Mouse (Mus musculus) lung, embryonic 16.5 days (tissue): ENCODE data around the gene Hist1h2ae. TPM values are rescaled to one million over a fixed set of nuclear protein-coding genes. Genes with fewer than 3 reads are reported as not detected.
"Not testable (repeated sequence)": the region's sequence is repeated elsewhere in the genome, so short reads cannot be mapped to it uniquely, and the experiment has no call there.

Experiments
- ATAC-seq: fragments of 200-750 bp; cut with Nextera tagmentation; 2 replicates; pipeline ENCODE4 v1.8.0; 2017; ENCODE audit warnings: low read depth, mild to moderate bottlenecking, moderate library complexity
- H3K27ac ChIP-seq: fragments of 300-500 bp; sonication (generic); 2 replicates; pipeline ENCODE4 v1.5.1; 2014; ENCODE audit warnings: mild to moderate bottlenecking, control low read depth, low read length
- H3K27me3 ChIP-seq: fragments of 300-500 bp; sonication (generic); 2 replicates; pipeline ENCODE4 v1.6.1; 2014; ENCODE audit warnings: low read depth, low read length, mixed read lengths; ENCODE audit not compliant: control insufficient read depth, insufficient read depth
- H3K36me3 ChIP-seq: fragments of 300-500 bp; sonication (generic); 2 replicates; pipeline ENCODE4 v1.6.1; 2014; ENCODE audit warnings: low read length; ENCODE audit not compliant: control insufficient read depth, insufficient read depth
- H3K4me1 ChIP-seq: fragments of 300-500 bp; sonication (generic); replicated peaks from 2 replicates; pipeline ENCODE4 v1.6.1; 2014; ENCODE audit warnings: low read length, mixed read lengths; ENCODE audit not compliant: control insufficient read depth, insufficient read depth
- H3K4me2 ChIP-seq: fragments of 300-500 bp; sonication (generic); 2 replicates; pipeline ENCODE4 v1.6.1; 2014; ENCODE audit warnings: low read depth, low read length, control low read depth
- H3K4me3 ChIP-seq: fragments of 300-500 bp; sonication (generic); 2 replicates; pipeline ENCODE4 v1.5.1; 2014; ENCODE audit warnings: mild to moderate bottlenecking, low read length, control low read depth
- H3K9ac ChIP-seq: fragments of 300-500 bp; sonication (generic); 2 replicates; pipeline ENCODE4 v1.6.1; 2014; ENCODE audit warnings: low read length, control low read depth
- H3K9me3 ChIP-seq: fragments of 300-500 bp; sonication (generic); 2 replicates; pipeline ENCODE4 v1.6.1; 2016; ENCODE audit warnings: low read length; ENCODE audit not compliant: control insufficient read depth
- WGBS: fragments of 180-500 bp; shearing (Covaris S2); extraction: QIAGEN DNeasy Blood & Tissue Kit; methylation state at CpG from one replicate; pipeline ENCODE4 v1.1.7; 2014; 5-methylcytosine and 5-hydroxymethylcytosine counted together
- polyA plus RNA-seq: library from polyadenylated mRNA; unstranded; fragments of >200 nt; fragmentation: Nextera tagmentation; extraction: Ambion mirVana; gene quantifications from 2 replicates; pipeline ENCODE4 v1.2.1, GENCODE M21; 2015

Hist1h2ae gene
- polyA plus RNA-seq, 1 experiment from 2014 or later = 83.6 TPM

- peak; percentile 93 for ATAC-seq
- Histone ChIP-seq H3K9ac (peak within 1 kb of the TSS; percentile 70), H3K27me3 (no peaks in the 10 kb centered on the region), H3K9me3 (no peaks in the 10 kb centered on the region), H3K27ac (peak within 1 kb of the TSS; percentile 97), H3K4me3 (peak within 1 kb of the TSS; percentile 54), H3K36me3 (no peaks in the 10 kb centered on the region), H3K4me1 (no peaks in the 10 kb centered on the region), H3K4me2 (peak within 1 kb of the TSS; percentile 77)
- whole genome bisulfite sequencing = under 1% methylated on average over 22 of the region's 45 CpGs
Observed at GRCm38 (mm10) chr13:23543965-23544786, 26.8 kb downstream of the Hist1h2ae start, which contains the start of gene Hist1h3f. Gene Hist1h3f (plus strand): TSS chr13:23544052.

DNA sequence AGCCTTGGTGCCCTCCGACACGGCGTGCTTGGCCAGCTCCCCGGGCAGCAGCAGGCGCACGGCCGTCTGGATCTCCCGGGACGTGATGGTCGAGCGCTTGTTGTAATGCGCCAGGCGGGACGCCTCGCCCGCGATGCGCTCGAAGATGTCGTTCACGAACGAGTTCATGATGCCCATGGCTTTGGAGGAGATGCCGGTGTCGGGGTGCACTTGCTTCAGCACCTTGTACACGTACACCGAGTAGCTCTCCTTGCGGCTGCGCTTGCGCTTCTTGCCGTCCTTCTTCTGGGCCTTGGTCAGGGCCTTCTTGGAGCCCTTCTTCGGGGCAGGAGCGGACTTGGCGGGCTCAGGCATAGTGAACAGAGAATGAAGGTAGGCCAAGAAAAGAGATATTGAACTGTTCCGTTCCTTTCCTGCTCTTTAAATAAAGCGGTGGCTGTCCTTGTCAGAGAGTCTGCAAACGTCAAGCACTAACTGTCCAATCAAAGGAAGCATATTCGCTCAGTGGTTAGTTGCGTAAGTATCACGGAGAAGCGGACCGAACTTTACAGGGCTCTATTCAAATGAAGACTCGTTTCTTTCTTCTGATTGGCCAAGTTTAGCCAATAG is 27.9 kb downstream of the Hist1h2ae start, which contains the start of gene Hist1h2bh:
TSS of gene Hist1h2bh (minus strand) at position 394 of the 609 bp plus-strand sequence.
- Histone ChIP-seq H3K4me2 (peak within 1 kb of the TSS; percentile 77), H3K27ac (peak within 1 kb of the TSS; percentile 97), H3K4me3 (peak within 1 kb of the TSS; percentile 54), H3K9ac (peak within 1 kb of the TSS; percentile 70)
- H3K27me3 ChIP-seq, H3K4me1 ChIP-seq, H3K36me3 ChIP-seq, H3K9me3 ChIP-seq: not testable (repeated sequence)
- peak; percentile 95 for ATAC-seq
- WGBS = under 1% methylated on average over 22 of the region's 42 CpGs

GRCm38 (mm10) chr13:23542225-23542980 is 28.6 kb downstream of the Hist1h2ae start:
- not testable (repeated sequence) for H3K36me3 ChIP-seq, ATAC-seq, H3K9me3 ChIP-seq, H3K27me3 ChIP-seq, H3K4me1 ChIP-seq
- Histone ChIP-seq H3K9ac (peak overlapping the region; percentile 70), H3K4me3 (peak overlapping the region; percentile 54), H3K4me2 (peak overlapping the region; percentile 67), H3K27ac (peak overlapping the region; percentile 88)
- 3% methylated on average over 3 of the region's 3 CpGs for WGBS

GRCm38 (mm10) chr13:23541497-23541896 is 29.5 kb downstream of the Hist1h2ae start:
- no peaks in the 10 kb centered on the region for H3K9me3 ChIP-seq
- H3K4me2 ChIP-seq = no peak overlapping the region
- H3K27me3 ChIP-seq = no peaks in the 10 kb centered on the region
- H3K27ac ChIP-seq = no peak overlapping the region
- no peak overlapping the region for H3K4me3 ChIP-seq
- H3K9ac ChIP-seq = no peak overlapping the region
- no peak for ATAC-seq
- H3K36me3 ChIP-seq = no peaks in the 10 kb centered on the region
- peaks cover 9% of the 10 kb centered on the region for H3K4me1 ChIP-seq
- WGBS = 78% methylated on average over 3 of the region's 3 CpGs

- H3K27me3 ChIP-seq, ATAC-seq, H3K9ac ChIP-seq, H3K4me2 ChIP-seq, H3K27ac ChIP-seq, H3K9me3 ChIP-seq, H3K4me3 ChIP-seq, H3K36me3 ChIP-seq: not testable (repeated sequence)
- WGBS = 58% methylated on average over 1 of the region's 1 CpGs
- H3K4me1 ChIP-seq = peaks cover 12% of the 10 kb centered on the region
Observed at GRCm38 (mm10) chr13:23539821-23540220, 31.2 kb downstream of the Hist1h2ae start.

DNA sequence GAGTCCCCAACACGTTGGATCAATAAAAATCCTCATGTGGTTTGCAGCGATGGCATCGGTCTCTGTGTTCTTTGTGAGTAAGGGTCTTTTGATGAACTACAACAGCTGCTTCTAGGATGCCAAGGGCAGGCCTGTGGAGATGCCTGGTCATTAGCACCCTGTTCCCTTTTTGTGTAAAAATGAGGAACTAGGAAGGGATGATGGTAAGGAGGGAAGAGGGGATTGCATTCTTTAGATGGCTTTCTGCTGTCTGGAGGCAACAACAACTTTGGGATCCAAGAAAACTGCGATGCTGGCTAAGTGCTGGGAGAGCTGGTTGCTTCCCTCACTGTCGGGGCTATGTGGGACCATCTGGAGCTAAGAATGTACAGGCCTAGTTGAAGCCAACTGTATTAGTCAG is 32.8 kb downstream of the Hist1h2ae start:
- WGBS = 78% methylated on average over 5 of the region's 5 CpGs
- no peak overlapping the region for H3K4me2 ChIP-seq

GRCm38 (mm10) chr13:23537006-23537710 is 33.9 kb downstream of the Hist1h2ae start:
- H3K36me3 ChIP-seq = no peaks in the 10 kb centered on the region
- ATAC-seq = no peak
- H3K27ac ChIP-seq = peak overlapping the region; percentile 25; the same call in 1 of the 2 replicates
- H3K4me1 ChIP-seq = peaks cover 19% of the 10 kb centered on the region
- no peaks in the 10 kb centered on the region for H3K9me3 ChIP-seq
- 43% methylated on average over 3 of the region's 3 CpGs for WGBS
- peak overlapping the region; percentile 32 for H3K4me3 ChIP-seq
- H3K4me2 ChIP-seq = peak overlapping the region; percentile 69
- peak overlapping the region; percentile 12; the same call in 1 of the 2 replicates for H3K9ac ChIP-seq
- no peaks in the 10 kb centered on the region for H3K27me3 ChIP-seq

More for the DNA sequence above, 32.8 kb downstream of the Hist1h2ae start:
- no peak for ATAC-seq
- no peak overlapping the region for H3K27ac ChIP-seq
- no peak overlapping the region for H3K4me3 ChIP-seq
- H3K36me3 ChIP-seq = no peaks in the 10 kb centered on the region
- no peaks in the 10 kb centered on the region for H3K27me3 ChIP-seq
- peaks cover 12% of the 10 kb centered on the region for H3K4me1 ChIP-seq
- H3K9ac ChIP-seq = no peak overlapping the region
- no peaks in the 10 kb centered on the region for H3K9me3 ChIP-seq

DNA sequence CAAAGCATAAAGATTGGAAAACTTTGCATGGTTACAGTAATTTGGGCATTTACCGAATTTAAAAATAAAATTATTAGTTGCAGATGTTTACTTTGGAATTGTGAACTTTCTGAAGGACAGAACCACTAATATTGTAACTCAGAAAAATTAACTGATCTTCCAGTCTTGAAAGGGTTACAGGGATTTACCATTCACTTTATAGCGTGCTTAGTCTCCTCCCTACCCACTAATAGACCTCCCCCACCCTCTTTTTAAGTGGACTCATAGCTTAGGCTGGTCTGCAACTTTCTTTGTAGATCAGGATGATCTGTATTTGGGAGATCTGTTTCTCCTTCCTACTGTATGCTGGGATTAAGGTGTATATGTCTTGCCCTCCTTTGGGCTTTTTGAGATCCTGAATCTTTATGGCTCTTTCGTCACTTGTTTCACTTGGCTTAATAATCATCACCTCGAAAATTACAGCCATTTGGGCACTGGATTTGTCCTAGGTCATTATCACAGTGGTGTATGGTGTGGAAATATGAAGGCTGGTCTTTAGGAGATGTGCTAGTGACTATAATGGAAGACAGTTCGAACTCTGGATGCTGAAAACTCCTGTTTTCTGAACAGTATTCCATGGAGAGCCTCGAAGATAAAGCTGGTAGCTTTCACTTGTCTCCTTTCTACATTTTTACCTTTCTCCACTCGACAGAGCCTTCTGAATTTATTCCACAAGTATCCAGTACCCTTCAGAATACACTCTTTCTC is 34.8 kb downstream of the Hist1h2ae start:
- no peaks in the 10 kb centered on the region for H3K27me3 ChIP-seq
- H3K9me3 ChIP-seq = no peaks in the 10 kb centered on the region
- H3K4me3 ChIP-seq = peak overlapping the region; percentile 49
- ATAC-seq = no peak
- H3K27ac ChIP-seq = peak overlapping the region; percentile 53
- H3K4me2 ChIP-seq = peak overlapping the region; percentile 69
- peak overlapping the region; percentile 69 for H3K9ac ChIP-seq
- WGBS = 9% methylated on average over 7 of the region's 7 CpGs
- H3K4me1 ChIP-seq = peaks cover 19% of the 10 kb centered on the region
- H3K36me3 ChIP-seq = no peaks in the 10 kb centered on the region
